Mouse (Mus musculus) cortical plate, adult 2 months (tissue): ENCODE results near the gene Enah.

ENCODE experiments used
- CTCF ChIP-seq: fragments of 200-500 bp; IDR thresholded peaks from 2 replicates; pipeline ENCODE4 v1.5.1; 2011; ENCODE audit warnings: mild to moderate bottlenecking, control low read depth, low read length; ENCODE audit not compliant: insufficient read depth; ENCODE audit errors: extremely low read depth
- POLR2A ChIP-seq: fragments of 200-500 bp; IDR thresholded peaks from 2 replicates; pipeline ENCODE4 v1.6.1; 2011; ENCODE audit warnings: mild to moderate bottlenecking, low read length, control low read depth; ENCODE audit not compliant: insufficient read depth; ENCODE audit errors: extremely low read depth

DNA sequence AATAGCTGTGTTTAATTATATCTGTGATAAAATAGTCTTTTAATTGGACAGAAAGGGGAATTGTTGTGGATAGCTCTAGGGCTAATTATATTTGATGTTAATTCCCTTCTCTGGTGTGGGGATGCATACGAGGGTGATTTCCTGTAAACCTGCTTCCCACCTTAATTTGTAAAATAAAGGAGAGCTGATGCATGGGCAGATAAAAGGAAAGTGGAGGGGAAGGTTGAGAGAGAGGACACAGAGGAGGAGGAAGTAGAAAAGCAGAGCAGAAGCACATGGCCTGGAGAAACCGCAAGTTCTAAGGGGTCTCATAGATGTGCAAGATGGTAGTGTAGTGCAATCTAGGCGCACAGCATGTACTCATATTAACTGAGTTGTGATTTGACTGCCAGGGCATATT is 71.6 kb downstream of the Enah start:
- TF ChIP-seq POLR2A (no peak), CTCF (no peak)
